Mouse (Mus musculus) induced T-regulatory cell, adult 2 months (primary cell): ENCODE results near the gene Mcee.

ENCODE experiments used
- DNase-seq: peaks from one replicate; pipeline ENCODE4 v3.0.0-alpha.2; 2012; ENCODE audit warnings: low read depth

Gene Mcee

GRCm38 (mm10) chr7:64439595-64440518, 47.5 kb downstream of the Mcee start:
- no peak for DNase-seq

- DNase-seq, result no peak
Observed at GRCm38 (mm10) chr7:64440519-64440918, 48.1 kb downstream of the Mcee start.

- no peak for DNase-seq
Observed at GRCm38 (mm10) chr7:64450631-64451030, 58.2 kb downstream of the Mcee start.

GRCm38 (mm10) chr7:64451441-64451840, 59.0 kb downstream of the Mcee start:
- no peak for DNase-seq

GRCm38 (mm10) chr7:64451861-64452382, 59.5 kb downstream of the Mcee start:
- no peak for DNase-seq

- no peak for DNase-seq
Observed at GRCm38 (mm10) chr7:64452471-64453222, 60.2 kb downstream of the Mcee start.

GRCm38 (mm10) chr7:64456176-64456575, 63.8 kb downstream of the Mcee start:
- DNase-seq, result no peak

GRCm38 (mm10) chr7:64456676-64457075, 64.3 kb downstream of the Mcee start:
- no peak for DNase-seq

- DNase-seq, result no peak
Observed at GRCm38 (mm10) chr7:64457811-64458210, 65.4 kb downstream of the Mcee start.
